Mouse (Mus musculus): Measurements from ENCODE around the gene Lzts3.
"Not testable (repeated sequence)": the region's sequence is repeated elsewhere in the genome, so short reads cannot be mapped to it uniquely, and the experiment has no call there.

Gene Lzts3

DNA sequence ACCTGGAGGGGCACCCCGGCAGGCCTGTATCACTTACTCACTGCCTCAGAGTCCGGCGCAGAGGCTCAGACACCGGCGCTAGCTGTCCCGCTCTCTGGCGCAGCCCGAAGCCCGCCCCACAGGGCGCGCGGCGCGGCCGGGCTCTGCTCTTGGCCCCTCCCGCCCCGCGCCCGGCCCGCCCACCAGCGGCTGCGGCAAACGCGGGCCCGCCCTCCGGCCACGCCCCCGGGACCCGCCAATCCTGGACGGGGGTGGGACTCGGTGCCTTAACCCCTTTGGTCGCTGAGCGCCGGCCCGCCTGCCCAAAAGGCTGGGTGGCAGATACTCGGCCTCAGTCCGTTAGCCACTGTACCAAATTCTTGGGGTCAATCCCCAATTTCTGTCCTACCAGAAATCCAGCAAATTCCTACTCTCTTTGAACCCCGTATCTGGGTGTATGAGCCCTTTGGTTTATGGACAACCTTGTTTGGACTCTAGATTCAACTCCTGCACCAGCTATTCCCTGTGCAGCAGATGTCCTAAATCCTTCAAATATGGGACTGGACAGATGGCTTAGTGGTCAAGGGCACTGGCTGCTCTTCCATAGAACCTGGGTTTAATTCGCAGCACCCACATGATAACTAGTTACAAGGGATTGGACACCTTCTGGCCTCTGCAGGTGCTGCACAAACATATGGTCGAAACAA, at the start of gene Lzts3:
Gene Lzts3, minus strand, starts transcription at position 120 of the 686 bp plus-strand sequence.
- DNase-seq (ENCODE audit: low spot score in 2 of 2), result peak; percentile 87 to 92

DNA sequence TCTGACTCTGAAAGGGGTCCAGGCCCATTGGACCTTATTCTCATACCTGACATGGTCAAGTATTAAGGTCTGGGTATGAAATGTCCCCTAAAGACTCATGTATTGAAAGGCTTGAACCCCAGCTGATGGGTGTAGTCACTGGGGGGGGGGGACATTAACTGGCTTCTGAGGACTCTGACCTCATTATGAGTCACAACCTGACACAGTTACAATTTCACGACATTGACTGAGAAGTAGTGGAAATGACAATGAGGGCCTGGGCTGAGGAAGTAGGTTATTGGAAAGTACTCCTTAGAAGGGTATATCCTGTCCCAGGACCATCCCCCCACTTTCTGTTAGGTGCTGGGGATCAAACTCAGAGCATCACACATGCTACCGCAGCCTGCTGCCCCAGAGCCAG, 46.4 kb upstream of the Lzts3 start:
- DNase-seq (ENCODE audit: low spot score in 2 of 2), result no peak

DNA sequence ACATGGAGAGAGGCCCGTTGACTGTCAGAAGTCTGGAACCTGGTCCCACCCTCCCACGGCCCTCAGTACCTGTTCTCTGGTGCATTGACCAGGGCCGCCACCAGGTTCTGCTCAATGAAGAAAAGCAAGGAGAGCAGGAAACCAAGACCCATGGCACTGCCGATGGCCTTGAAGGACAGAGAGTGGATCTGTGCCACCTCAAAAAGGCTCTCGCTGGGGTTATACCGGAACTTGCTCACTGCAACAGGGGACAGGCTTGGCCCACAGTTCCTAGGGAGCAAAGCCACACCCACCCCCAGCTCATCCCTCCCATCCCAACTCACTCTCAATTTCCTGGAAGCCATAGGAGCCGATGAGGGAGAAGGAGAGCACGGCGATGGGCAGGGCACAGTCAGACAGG, 42.8 kb upstream of the Lzts3 start:
- DNase-seq (ENCODE audit: low spot score in 2 of 2), result no peak

DNA sequence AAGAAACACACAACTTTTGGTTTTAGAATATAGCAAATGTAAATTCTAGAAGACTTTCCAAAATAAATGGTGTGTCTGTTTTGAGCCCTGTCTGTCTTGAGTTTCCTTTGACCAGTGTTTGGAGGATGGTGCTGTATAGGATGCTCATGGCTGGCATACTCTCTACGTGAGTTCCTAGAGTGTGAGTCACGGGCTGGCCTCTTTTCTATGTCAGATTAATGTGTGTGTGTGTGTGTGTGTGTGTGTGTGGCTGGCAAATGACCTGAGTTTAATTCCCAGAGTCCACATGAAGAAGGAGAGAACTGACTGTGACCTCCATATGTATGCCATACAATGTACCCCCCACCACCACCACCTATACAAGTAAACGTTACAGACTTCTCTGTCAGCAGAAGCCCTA, 38.9 kb upstream of the Lzts3 start:
- DNase-seq (ENCODE audit: low spot score in 2 of 2), result no peak

DNA sequence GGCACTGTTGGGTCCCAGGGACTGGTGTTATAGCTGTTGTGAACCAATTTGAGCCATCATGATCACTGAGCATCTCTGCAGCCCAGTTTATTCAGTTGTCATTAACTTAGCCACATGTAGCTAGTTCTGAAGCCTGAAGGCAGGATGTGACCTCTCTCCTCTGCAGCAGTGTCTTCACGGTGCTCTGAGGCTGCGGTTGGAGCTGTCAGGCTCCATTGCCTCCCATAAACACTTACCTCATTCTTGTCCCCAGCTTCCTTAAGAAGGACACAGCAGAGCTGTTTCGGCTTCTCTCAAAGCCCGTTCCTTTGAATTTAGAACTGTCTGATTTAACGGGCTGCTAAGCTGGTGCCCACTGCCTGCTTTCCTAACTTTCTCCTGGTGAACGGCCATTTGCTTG, 37.3 kb upstream of the Lzts3 start:
- DNase-seq (ENCODE audit: low spot score in 2 of 2), result no peak

DNA sequence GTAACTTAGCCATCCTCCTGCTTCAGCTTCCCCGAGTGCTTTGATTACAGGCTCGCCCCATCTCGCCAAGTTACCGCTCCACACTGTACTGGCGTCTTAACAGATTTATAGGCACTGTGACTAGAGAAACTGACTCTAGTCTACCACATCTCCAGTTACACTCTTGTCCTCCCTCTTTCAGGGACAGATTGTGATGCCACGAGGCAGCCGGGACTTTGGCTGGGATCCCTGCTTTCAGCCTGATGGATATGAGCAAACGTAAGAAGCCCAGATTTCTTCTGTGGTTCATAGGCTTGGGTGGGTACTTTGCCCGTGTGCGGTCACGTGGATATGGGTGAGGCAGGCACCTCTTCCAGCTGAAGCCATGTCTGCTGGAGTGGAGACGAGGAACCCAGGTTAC, 36.6 kb upstream of the Lzts3 start:
- no peak for DNase-seq (ENCODE audit: low spot score in 2 of 2)

DNA sequence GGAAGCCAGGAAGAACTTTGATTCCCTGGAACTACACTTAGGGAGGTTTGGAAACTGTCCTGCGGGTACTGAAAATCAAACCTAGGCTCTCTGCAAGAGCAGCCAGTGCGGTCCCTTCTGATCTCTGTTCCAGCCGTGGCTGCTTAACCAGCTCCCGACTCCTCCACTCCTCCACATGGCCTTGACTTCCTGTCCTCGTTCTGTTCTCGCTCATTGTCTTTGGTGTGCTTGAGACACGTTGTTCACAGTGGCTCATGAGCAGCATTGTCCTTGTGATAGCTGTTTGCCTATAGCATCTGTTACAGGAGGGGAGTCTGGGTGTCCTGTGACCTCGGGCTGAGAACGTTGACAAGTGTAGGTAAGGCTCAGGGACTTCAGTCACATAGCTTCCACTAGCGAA, 34.6 kb upstream of the Lzts3 start:
- no peak for DNase-seq (ENCODE audit: low spot score in 2 of 2)

DNA sequence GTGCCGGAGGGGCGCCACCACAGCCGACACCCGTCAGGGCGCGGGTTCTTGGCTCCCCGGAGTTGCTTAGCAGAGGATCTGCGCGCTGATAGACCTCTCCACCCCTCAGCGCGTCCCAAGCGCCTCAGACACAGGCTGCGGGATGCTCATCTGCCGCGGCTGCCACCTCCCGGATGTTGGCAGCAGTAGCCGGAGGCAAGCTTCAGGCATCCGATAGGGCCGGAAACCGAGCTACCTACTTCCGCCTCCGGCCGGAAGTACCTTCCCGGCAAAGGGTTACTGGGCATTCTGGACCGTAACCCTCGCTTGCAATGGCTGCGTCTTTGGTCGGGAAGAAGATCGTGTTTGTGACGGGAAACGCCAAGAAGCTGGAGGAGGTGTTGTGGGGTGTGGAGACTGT, 25.0 kb upstream of the Lzts3 start, which contains the start of gene Itpa:
Gene Itpa, plus strand, starts transcription at position 52 of the 400 bp plus-strand sequence.
- DNase-seq (ENCODE audit: low spot score in 2 of 2), result peak; percentile 75 to 86

DNA sequence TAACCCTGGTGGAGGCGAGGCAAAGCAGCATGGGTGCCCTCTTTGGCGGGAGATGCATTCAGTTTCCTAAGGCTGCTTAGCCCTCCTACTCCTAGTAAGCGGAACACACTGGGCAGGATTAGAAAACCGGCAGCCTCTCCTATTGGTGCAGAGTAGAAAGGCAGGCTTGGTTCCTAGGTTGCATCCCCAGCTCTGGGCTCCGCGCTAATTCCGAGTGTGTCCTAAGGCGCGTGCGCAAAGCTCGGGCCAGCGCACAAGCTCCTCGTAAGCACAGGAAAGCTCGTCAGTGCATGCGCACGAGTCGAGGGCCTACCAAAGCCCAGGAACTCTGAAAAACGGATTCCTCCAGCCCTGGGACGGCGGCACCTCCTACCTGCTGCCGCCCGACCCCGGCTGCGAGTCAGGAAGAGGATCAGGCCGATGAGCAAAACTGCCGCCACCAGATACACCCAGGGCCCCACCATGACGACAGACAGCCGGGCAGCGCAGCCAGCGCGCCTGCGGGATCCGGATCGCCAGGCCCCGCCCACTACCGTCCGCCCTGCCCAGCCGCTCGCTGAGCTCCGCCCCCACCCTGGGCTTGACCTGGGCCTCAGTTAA, 21.6 kb upstream of the Lzts3 start, which contains the start of gene Ddrgk1:
Gene Ddrgk1, minus strand, starts transcription at position 558 of the 600 bp plus-strand sequence.
- DNase-seq (ENCODE audit: low spot score in 2 of 2), result peak; percentile 89 to 91

DNA sequence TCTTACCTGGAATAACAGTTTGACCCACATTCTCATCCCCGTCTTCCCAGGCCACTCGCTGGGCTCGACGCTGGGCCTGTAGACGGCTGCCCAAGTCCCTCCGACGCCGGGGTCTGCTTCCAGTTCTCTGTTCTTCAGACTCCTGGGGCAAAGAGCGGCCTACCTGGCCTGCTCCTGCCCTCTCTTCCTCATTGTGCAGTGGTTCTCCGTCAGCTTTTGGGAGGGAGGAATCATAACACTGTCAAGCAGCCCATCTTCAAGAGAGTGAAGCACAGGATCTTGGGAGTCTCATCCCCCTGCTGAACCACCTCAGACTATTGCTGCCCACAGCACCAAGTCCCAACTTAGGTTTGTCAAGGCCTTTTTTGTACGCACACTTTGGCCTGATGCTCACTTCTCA, 20.7 kb upstream of the Lzts3 start:
- DNase-seq (ENCODE audit: low spot score in 2 of 2), result no peak

DNA sequence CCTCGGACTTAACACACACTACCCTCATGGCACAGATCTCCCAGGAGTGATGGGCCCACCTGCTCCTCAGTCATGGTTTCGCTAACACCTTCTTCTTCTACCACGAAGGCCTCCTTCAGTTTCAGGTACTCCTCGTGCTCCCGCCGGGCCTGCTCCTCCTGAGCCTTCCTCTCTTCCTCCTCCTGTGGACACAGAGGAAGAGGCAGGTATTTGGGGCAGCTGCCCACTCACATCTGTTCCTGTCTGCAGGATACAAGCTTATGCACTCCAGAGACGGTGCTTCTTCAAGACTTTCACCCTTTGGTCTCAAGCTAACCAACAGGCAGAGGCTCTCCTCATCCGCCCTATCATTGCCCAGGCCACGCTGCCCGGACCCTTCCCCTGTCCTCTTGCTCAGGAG, 15.9 kb upstream of the Lzts3 start:
- DNase-seq (ENCODE audit: low spot score in 2 of 2), result no peak

DNA sequence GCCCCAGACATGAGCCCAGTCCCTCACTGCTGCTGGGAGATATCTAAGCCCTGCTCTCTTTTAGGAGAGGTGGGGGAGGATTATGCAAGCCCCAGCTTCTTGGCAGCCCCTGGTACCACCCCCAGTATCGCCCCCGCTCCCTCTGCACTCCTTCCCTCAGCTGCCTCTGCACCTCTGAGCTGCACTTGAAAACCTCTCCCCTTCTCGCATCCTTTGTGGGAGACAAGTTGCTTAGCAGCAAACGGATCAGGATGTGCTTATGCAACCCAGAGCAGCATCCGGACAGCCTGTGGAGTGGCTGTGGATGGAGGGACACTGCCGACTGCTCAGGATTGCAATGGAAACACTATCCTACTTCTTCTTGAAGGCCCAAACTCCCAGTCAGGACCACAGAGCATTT, 14.9 kb upstream of the Lzts3 start:
- DNase-seq (ENCODE audit: low spot score in 2 of 2), result no peak

DNA sequence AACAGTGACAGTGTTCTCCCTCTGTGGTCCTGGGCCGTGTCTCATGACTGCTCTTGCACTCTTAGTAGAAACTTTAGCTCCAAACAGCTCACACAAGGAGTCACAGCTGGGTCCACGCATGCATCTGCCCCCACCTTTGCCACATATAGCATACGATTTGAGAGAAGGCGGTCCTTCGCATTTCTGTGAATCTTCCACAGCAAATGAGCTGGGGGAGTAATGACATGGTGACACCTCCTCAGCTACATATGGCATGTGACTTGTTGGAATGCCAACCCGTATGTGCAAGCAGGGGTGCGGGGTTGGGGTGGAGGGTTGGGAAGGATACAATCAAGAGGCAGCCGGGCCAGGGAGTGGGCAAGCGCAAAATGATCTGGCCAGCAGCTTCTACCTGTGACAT, 13.9 kb upstream of the Lzts3 start:
- DNase-seq (ENCODE audit: low spot score in 2 of 2), result no peak

DNA sequence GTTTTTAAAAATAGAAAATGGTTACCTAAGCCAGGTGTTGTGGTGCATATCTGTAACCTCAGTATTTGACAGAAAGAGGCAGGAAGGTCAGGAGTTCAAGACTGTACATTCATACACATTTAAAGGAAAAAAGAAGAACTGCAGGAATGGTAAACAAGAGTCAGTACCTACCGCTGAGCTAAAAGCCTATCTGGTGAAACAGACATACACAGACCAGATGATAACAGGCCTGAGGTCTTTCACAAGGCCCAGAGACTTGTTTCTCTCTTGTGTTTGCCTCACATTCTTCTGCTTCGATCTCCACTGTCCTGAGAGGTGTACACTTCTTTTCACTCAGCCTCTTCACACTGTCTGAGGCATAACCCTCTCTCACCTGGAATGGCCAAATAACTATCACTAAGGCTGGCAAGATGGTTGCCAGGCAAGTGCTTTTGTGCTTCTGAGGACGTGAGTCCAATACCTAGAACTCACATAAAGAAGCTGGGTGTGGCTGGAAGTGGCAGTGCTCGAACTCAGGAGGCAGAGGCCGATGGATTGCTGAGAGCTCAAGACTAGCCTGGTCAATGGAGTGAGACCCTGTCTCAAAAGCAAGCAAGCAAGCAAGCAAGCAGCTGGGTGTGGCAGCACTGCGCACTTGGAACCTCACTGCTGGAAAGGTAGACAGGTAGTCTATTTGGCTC, 13.2 kb upstream of the Lzts3 start:
- no peak for DNase-seq (ENCODE audit: low spot score in 2 of 2)

DNA sequence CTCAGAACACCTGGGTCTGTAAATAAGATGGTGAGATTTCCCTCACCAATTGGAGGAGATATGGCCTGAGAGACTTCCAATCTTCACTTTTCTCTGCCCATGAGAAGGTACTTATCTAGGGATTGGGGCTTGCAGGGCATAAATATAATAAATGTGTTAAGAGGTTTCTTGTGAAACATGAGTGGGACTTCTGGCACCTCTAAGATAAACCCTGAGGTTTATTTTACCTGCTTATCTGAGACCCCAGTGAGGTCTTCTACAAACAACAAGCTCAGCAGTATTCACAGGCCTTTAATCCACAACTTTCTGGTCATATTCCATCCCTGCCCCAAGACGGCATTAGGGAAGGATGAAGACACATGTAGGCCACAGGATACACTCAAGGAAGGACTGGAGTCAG, 11.2 kb upstream of the Lzts3 start:
- DNase-seq (ENCODE audit: low spot score in 2 of 2), result no peak

DNA sequence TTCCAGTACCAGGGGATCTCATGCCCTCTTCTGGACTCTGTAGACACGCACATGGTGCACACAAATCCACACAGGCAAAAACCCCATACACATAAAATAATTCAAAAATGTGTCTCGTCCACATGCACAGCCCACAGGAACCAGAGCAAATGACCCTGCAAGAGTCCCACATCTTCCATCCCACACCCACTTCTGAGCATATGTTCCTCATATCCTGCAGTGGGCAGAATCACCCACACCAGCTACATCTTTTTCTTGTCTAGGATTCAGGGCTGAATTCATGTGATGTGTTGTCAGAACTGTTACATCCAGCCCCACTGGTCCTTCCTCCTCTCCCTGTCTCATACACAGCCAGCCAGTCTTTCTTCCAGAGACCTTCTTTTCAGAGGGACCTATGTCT, 10.7 kb upstream of the Lzts3 start:
- no peak for DNase-seq (ENCODE audit: low spot score in 2 of 2)

DNA sequence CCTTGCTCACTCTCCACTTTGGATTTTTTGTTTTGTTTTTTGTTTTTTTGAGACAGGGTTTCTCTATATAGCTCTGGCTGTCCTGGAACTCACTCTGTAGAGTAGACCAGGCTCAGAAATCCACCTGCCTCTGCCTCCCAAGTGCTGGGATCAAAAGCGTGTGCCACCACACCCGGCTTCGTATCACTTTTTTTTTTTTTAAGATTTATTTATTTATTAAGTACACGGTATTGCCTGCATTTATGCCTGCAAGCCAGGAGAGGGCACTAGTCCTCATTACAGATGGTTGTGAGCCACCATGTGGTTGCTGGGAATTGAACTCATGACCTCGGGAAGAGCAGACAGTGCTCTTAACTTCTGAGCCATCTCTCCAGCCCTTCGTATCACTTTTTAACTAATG, 6.4 kb upstream of the Lzts3 start:
- DNase-seq (ENCODE audit: low spot score in 2 of 2), result not testable (repeated sequence)

DNA sequence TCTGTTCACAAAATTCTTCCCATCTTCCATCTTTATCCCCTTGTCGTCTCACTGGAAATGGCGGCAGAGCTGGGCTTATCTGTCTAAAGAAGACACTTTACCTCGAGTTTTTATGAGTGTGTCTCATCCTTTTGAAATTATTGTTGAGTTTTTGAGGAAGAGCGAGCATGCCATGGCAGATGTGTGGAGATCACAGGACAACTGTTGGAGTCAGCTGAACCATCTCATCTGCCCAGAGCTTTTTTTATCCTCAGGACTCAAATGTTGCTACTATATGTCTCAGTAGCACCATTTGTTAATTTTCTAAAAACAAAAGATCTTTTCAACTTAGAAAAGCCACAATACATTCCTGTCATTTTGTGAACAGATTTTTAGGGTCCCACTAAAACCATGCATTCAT, 2.6 kb upstream of the Lzts3 start:
- DNase-seq (ENCODE audit: low spot score in 2 of 2), result no peak

DNA sequence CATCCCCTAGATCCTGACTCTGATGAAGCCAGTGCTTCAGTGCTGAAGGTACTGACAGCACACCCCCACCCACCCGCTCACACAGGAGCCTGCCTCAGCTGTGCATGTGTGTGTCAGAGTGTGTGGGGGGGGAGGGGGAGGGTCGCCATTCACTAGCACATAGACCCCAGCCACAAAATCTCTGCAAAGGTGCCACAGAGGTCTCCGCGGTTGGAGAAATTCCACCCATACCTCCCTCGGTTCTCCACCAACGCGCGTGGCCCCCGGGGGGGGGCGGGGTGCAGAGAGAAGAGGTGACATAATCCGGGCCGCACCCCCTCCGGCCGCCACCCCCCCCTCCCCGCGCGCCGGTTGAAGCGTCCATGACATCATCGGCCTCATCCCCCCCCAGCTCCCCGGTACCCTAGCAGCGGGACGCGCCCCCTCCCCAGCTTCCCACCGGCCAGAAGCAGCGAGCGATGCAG, 374 bp downstream of the Lzts3 start:
- DNase-seq (ENCODE audit: low spot score in 2 of 2), result no peak

DNA sequence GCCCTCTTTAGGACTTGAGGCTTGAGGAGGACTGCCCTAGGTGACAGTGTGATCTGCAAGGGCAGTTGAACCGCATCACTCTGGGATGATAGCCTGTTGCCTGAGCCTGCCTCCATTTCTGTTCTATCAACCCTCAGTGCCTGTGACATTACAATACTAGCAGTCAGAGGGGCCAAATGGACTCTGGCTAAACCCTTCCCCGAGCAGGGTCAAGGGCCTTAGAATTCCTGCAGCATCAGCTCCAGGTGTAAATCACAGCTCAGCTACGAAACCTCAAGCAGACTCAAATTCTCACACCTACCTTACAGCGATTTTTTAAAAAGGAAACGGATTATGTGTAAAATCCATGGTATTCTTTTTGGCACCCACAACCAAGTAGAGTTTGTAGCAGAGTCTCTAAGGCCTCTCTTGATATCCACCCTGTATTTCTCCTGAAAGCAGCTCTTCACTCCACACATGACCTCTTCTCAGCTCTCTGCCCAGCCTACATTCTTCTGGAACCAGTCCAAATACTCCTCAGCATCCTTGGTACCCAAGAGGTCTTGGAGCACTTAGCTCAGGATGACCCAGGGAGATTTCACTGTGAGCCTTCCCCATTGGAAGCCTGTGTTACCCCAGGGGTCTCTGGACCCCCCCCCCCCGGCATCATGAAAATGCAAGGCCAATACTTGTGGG, 1.1 kb downstream of the Lzts3 start:
- no peak for DNase-seq (ENCODE audit: low spot score in 2 of 2)

DNA sequence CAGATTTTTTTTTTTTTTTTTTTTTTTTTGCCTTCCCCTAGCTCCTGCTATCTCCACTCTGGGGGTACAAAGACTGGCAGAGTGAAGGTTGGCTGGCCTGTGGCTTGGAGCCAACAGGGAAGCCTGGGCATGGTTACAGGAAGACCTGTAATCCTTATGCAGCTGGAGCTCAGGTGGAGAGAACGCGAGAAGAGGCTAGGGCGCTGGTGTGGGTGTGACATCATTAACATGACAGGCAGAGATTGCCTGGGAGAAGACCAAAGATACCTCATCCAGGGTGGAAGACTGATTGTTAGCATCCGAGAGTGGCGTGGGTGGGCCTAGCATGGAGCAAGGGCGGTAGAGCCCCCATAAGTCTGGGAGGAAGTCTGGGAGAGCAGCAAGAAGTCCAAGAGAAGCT, 3.3 kb downstream of the Lzts3 start:
- DNase-seq (ENCODE audit: low spot score in 2 of 2), result no peak

DNA sequence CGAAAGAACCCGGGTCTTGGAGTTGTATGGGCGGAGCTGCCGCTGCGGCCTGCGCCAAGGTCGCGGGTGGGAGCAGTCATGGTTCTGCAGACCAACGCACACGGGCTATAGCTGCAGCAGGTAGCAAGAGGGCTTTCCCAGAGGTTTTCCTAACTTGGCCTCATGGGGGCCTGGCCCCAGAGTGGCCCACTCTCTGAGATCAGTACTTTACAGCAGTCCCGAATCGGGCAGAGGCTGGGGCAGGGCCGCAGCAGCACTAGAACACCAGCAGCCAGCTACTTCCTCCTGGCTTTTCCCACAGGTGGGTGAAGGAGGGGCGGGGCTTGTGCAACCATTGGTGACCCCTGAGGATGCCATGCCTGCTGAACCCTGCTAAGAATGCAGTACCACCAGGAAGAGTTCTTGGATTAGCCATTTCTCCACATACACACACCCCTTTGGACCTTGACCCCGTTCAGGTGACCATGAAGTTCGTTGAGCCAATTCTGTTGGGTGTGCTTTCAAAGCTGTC, 4.4 kb downstream of the Lzts3 start:
- no peak for DNase-seq (ENCODE audit: low spot score in 2 of 2)

All from urinary bladder, postnatal 36 days (tissue).